Mouse (Mus musculus): ENCODE measurements around the gene Gm10974. TPM values are rescaled to one million over a fixed set of nuclear protein-coding genes. Genes with fewer than 3 reads are reported as not detected.
A peak's percentile ranks its signal among the peaks of the same experiment; 100 is the strongest.

The Gm10974 gene
- total RNA-seq (2021), result not detected

GRCm38 (mm10) chr7:66365904-66366303 is at the start of gene Gm10974:
TSS of gene Gm10974 (plus strand) at chr7:66365905.
- no peak for DNase-seq

GRCm38 (mm10) chr7:66318147-66318546 is 47.6 kb upstream of the Gm10974 start:
- no peak for DNase-seq
- intact Hi-C loops (cut with DNase I), result no loop called here

More at GRCm38 (mm10) chr7:66365904-66366303, at the start of gene Gm10974:
- intact Hi-C loops (cut with DNase I), result no loop called here

GRCm38 (mm10) chr7:66320996-66321395 is 44.7 kb upstream of the Gm10974 start:
- DNase-seq, result peak; percentile 62
- intact Hi-C loops (cut with DNase I), result no loop called here

- intact Hi-C loops (cut with DNase I), result no loop called here
- DNase-seq, result no peak
These were observed 42.3 kb upstream of the Gm10974 start for GRCm38 (mm10) chr7:66323252-66324015.

- intact Hi-C loops (cut with DNase I), result no loop called here
- DNase-seq, result peak; percentile 30
These were observed 40.2 kb upstream of the Gm10974 start for GRCm38 (mm10) chr7:66325419-66326053.

GRCm38 (mm10) chr7:66327516-66327915 is 38.2 kb upstream of the Gm10974 start:
- intact Hi-C loops (cut with DNase I), result no loop called here
- no peak for DNase-seq

- intact Hi-C loops (cut with DNase I), result no loop called here
- DNase-seq, result no peak
These were observed 35.1 kb upstream of the Gm10974 start for GRCm38 (mm10) chr7:66330610-66331009.

GRCm38 (mm10) chr7:66332340-66332739 is 33.4 kb upstream of the Gm10974 start:
- intact Hi-C loops (cut with DNase I), result no loop called here
- DNase-seq, result no peak

- DNase-seq, result no peak
- intact Hi-C loops (cut with DNase I), result no loop called here
These were observed 31.7 kb upstream of the Gm10974 start for GRCm38 (mm10) chr7:66333906-66334500.

GRCm38 (mm10) chr7:66336955-66337354 is 28.8 kb upstream of the Gm10974 start:
- intact Hi-C loops (cut with DNase I), result no loop called here
- DNase-seq, result no peak

GRCm38 (mm10) chr7:66339625-66340024 is 26.1 kb upstream of the Gm10974 start:
- no peak for DNase-seq
- intact Hi-C loops (cut with DNase I), result no loop called here

GRCm38 (mm10) chr7:66340044-66340443 is 25.7 kb upstream of the Gm10974 start:
- no peak for DNase-seq
- intact Hi-C loops (cut with DNase I), result no loop called here

GRCm38 (mm10) chr7:66342323-66342722 is 23.4 kb upstream of the Gm10974 start:
- intact Hi-C loops (cut with DNase I), result no loop called here
- DNase-seq, result peak; percentile 48

- DNase-seq, result no peak
- intact Hi-C loops (cut with DNase I), result no loop called here
These were observed 22.9 kb upstream of the Gm10974 start for GRCm38 (mm10) chr7:66342831-66343230.

GRCm38 (mm10) chr7:66343307-66343706 is 22.4 kb upstream of the Gm10974 start:
- intact Hi-C loops (cut with DNase I), result no loop called here
- no peak for DNase-seq

- DNase-seq, result peak; percentile 24
- intact Hi-C loops (cut with DNase I), result no loop called here
These were observed 18.6 kb upstream of the Gm10974 start for GRCm38 (mm10) chr7:66346959-66347663.

- DNase-seq, result no peak
- intact Hi-C loops (cut with DNase I), result no loop called here
These were observed 17.1 kb upstream of the Gm10974 start for GRCm38 (mm10) chr7:66348588-66348987.

- no peak for DNase-seq
- intact Hi-C loops (cut with DNase I), result no loop called here
These were observed 16.0 kb upstream of the Gm10974 start for GRCm38 (mm10) chr7:66349670-66350069.

GRCm38 (mm10) chr7:66351074-66351473 is 14.6 kb upstream of the Gm10974 start:
- intact Hi-C loops (cut with DNase I), result no loop called here
- no peak for DNase-seq

- DNase-seq, result no peak
- intact Hi-C loops (cut with DNase I), result no loop called here
These were observed 10.8 kb upstream of the Gm10974 start for GRCm38 (mm10) chr7:66354911-66355310.

GRCm38 (mm10) chr7:66355791-66356522 is 9.7 kb upstream of the Gm10974 start:
- intact Hi-C loops (cut with DNase I), result no loop called here
- DNase-seq, result no peak

Data from left cerebral cortex, postnatal 4 days (tissue).